Mouse (Mus musculus) CH12.LX (cell line): ENCODE results near the gene Mest.

Experiments used
- BHLHE40 ChIP-seq: IDR thresholded peaks from 2 replicates; pipeline ENCODE4 v1.6.1; 2011; ENCODE audit warnings: mild to moderate bottlenecking, low read depth, low read length, improper control_type of control experiment
- CTCF ChIP-seq, 2 experiments: IDR thresholded peaks in 1 of 2; conservative IDR thresholded peaks in 1 of 2; 2 replicates each; pipeline ENCODE4 v1.5.1; 2011 to 2012; ENCODE audit warnings: low read depth in 2 of 2, low read length in 2 of 2, improper control_type of control experiment in 1 of 2, inconsistent platforms in 1 of 2, mild to moderate bottlenecking in 1 of 2, moderate library complexity in 1 of 2
- E2F4 ChIP-seq: IDR thresholded peaks from 2 replicates; pipeline ENCODE4 v1.6.1; 2011; ENCODE audit warnings: low read depth, low read length, improper control_type of control experiment; ENCODE audit not compliant: insufficient replicate concordance
- EP300 ChIP-seq: IDR thresholded peaks from 2 replicates; pipeline ENCODE4 v1.6.1; 2011; ENCODE audit warnings: low read length, improper control_type of control experiment
- SMC3 ChIP-seq: IDR thresholded peaks from 2 replicates; pipeline ENCODE4 v1.6.1; 2011; ENCODE audit warnings: low read depth, low read length, improper control_type of control experiment
- TBP ChIP-seq: conservative IDR thresholded peaks from 2 replicates; pipeline ENCODE4 v1.6.1; 2011; ENCODE audit warnings: low read depth, low read length, improper control_type of control experiment
- TCF12 ChIP-seq: IDR thresholded peaks from 2 replicates; pipeline ENCODE4 v1.6.1; 2014; ENCODE audit warnings: low read depth, mild to moderate bottlenecking, inconsistent platforms, low read length, improper control_type of control experiment
- USF1 ChIP-seq: IDR thresholded peaks from 2 replicates; pipeline ENCODE4 v1.6.1; 2014; ENCODE audit warnings: low read depth, mild to moderate bottlenecking, inconsistent platforms, low read length, improper control_type of control experiment
- USF2 ChIP-seq: conservative IDR thresholded peaks from 2 replicates; pipeline ENCODE4 v1.6.1; 2011; ENCODE audit warnings: low read depth, low read length, improper control_type of control experiment
- ZNF384 ChIP-seq: IDR thresholded peaks from 2 replicates; pipeline ENCODE4 v1.6.1; 2012; ENCODE audit warnings: low read depth, low read length, improper control_type of control experiment, inconsistent platforms

GRCm38 (mm10) chr6:30681935-30682900 is 41.1 kb upstream of the Mest start:
- TF ChIP-seq CTCF (conservative IDR thresholded peaks at IDR 0.05 in 1 of 2, IDR thresholded peaks at IDR 0.05 in 1 of 2; ENCODE audit: low read depth in 2 of 2, low read length in 2 of 2), result no peak
- no peak for TF ChIP-seq SMC3
- TF ChIP-seq E2F4, result no peak
- peak; percentile 67 for TF ChIP-seq ZNF384
- no peak for TF ChIP-seq USF2
- peak; percentile 42; the same call in 1 of the 2 replicates for TF ChIP-seq TCF12
- no peak for TF ChIP-seq USF1
- TF ChIP-seq TBP, result 0 out of 2 replicates have a peak, but pooled peaks have one; percentile 33
- TF ChIP-seq BHLHE40, result 0 out of 2 replicates have a peak, but pooled peaks have one; percentile 13
- peak; percentile 30; the same call in 1 of the 2 replicates for TF ChIP-seq EP300
